Mouse (Mus musculus) left cerebral cortex, postnatal 25 days (tissue): ENCODE measurements around the gene Sh3gl3. TPM values are rescaled to one million over a fixed set of nuclear protein-coding genes. Genes with fewer than 3 reads are reported as not detected.
A peak's percentile ranks its signal among the peaks of the same experiment; 100 is the strongest.
"Not testable (repeated sequence)": the region's sequence is repeated elsewhere in the genome, so short reads cannot be mapped to it uniquely, and the experiment has no call there.

Experiments
- DNase-seq, 2 experiments: peaks; one replicate each; pipeline ENCODE4 v3.0.0; 2022; ENCODE audit warnings: low spot score in 2 of 2, mixed read lengths in 1 of 2
- intact Hi-C: fragments of 180-260 bp; cut with DNase I; formaldehyde crosslinking; loops from one replicate; pipeline ENCODE4 v1.15.1; 2025
- total RNA-seq, 2 experiments: library from RNA; stranded (reverse); gene quantifications; 2 replicates each; pipeline ENCODE4 v1.2.3; 2021

Sh3gl3 gene
- total RNA-seq, 2 experiments from 2014 or later, result 50.8 to 58.9 TPM

DNA sequence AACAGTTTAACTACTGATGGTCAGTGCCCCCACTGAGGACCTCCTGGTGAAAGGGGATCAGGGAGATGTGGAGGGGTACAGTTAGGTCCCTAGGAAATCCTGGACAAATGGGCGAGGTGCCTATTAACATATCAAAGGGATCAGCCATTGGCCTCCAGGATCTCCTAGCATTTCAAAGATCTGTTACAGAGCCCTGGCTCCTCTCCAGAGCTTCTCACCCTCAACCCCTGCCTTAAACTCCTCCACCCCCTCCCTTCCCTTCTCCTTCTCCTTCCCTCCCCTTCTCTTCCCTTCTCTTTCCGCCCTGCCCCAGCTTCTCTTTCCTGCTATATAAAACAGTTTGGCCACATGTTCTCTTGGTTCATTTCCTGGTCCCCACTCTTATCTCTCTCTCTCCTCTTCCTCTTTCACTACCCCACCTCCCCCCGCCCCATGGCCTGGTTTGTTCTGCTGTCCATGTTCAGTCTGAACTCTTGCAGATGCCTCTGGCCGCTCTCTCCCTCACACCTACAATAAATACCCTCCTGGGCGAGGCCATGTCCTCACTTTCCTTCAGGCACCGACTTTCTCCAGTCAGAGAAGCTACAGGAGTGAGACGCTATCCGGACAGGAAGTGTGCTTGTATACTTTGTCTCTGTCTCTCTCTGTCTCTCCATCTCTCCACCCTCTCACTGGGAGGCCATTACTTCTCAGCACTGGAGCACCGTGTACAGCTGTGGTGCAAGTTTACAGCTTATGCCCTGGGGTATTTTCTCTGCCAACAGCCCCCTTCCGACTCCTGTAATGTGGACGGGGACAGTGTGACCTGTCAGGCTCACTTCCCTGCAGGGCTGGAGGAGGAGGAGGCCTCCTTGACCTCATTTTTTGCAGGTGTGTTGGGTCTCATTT, 60.6 kb downstream of the Sh3gl3 start:
- intact Hi-C loops, result no loop called here
- no peak for DNase-seq

GRCm38 (mm10) chr7:82234898-82235290, 61.3 kb downstream of the Sh3gl3 start:
- intact Hi-C loops, result no loop called here
- no peak for DNase-seq

GRCm38 (mm10) chr7:82235486-82235885, 61.8 kb downstream of the Sh3gl3 start:
- no peak for DNase-seq
- intact Hi-C loops, result no loop called here

- intact Hi-C loops, result no loop called here
These were observed 62.7 kb downstream of the Sh3gl3 start for GRCm38 (mm10) chr7:82236152-82236898.

DNA sequence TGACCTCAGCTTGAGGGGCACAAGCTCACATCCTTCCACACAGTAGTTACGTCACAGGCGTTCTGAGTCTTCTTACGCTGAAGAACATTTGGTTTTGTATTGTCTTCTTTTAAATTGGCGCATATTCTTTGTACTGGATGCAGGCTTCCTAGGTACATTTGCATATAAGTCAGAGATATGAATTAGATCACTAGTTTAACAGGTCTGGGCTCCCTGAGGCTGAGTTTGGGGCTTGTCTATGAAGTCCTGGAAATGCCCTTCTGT, 63.2 kb downstream of the Sh3gl3 start:
- DNase-seq, result no peak

More at GRCm38 (mm10) chr7:82236152-82236898, 62.7 kb downstream of the Sh3gl3 start:
- no peak for DNase-seq

DNA sequence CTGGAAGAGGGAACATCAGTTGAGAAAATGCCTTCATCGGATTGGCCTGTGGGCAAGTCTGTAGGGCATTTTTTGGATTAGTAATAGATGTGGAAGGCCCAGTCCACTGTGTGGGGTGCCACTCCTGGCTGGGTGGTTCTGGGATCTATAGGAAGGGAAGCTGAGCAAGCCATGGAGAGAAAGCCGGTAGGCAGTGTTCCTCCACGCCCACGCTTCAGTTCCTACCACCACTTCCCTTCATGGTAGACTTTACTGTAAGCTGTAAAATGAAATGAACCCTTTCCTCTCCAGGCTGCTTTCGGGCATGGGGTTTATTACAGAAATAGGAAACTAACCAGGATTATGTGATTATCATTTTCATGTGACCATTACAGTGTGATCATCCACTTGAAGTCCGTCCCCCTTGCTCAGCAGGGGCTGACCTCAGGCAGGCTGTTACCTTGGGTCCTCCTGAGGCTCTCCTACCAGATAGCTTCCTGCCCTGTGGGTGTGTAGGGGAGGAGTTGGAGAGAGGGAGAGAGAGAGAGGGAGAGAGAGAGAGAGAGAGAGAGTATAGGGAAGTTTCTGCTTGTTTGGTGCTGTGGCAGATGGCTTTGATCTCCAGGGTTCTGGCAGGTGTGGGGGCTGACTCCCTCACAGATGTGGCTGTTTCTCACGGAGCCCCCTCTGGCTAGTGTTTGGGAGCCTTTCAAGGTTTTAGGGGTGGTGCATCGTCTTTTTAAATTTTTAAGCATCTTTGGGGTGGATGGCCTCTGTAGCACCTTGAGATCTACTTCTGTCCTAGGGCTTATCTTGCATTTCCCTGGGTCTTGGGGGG, 67.0 kb downstream of the Sh3gl3 start:
- intact Hi-C loops, result no loop called here
- no peak for DNase-seq

More for the DNA sequence above, 63.2 kb downstream of the Sh3gl3 start:
- intact Hi-C loops, result no loop called here

GRCm38 (mm10) chr7:82244701-82245100, 71.1 kb downstream of the Sh3gl3 start:
- peak in 1 of 2 experiments; percentile 62 for DNase-seq

GRCm38 (mm10) chr7:82248953-82249695, 75.5 kb downstream of the Sh3gl3 start:
- peak; percentile 44 to 52 for DNase-seq
- intact Hi-C loops, result no loop called here

More at GRCm38 (mm10) chr7:82244701-82245100, 71.1 kb downstream of the Sh3gl3 start:
- intact Hi-C loops, result no loop called here

- no peak for DNase-seq
- intact Hi-C loops, result no loop called here
These were observed 79.7 kb downstream of the Sh3gl3 start for GRCm38 (mm10) chr7:82253309-82253708.

GRCm38 (mm10) chr7:82256936-82257335, 83.3 kb downstream of the Sh3gl3 start:
- intact Hi-C loops, result loop anchor here (5.0 kb wide), 1 partner anchor 80 kb away; no protein-coding TSS in a partner anchor
- DNase-seq, result no peak

- DNase-seq, result no peak
- intact Hi-C loops, result loop anchor here (5.0 kb wide), 1 partner anchor 80 kb away; no protein-coding TSS in a partner anchor
These were observed 83.9 kb downstream of the Sh3gl3 start for GRCm38 (mm10) chr7:82257530-82257929.

GRCm38 (mm10) chr7:82260210-82260609, 86.6 kb downstream of the Sh3gl3 start:
- intact Hi-C loops, result no loop called here
- DNase-seq, result no peak

GRCm38 (mm10) chr7:82263141-82263540, 89.5 kb downstream of the Sh3gl3 start:
- DNase-seq, result peak; percentile 70 to 74
- intact Hi-C loops, result loop anchor here (1.0 to 2.0 kb wide), 2 partner anchors 142 to 302 kb away; no protein-coding TSS in a partner anchor

GRCm38 (mm10) chr7:82264119-82264518, 90.5 kb downstream of the Sh3gl3 start:
- DNase-seq, result no peak
- intact Hi-C loops, result no loop called here

DNA sequence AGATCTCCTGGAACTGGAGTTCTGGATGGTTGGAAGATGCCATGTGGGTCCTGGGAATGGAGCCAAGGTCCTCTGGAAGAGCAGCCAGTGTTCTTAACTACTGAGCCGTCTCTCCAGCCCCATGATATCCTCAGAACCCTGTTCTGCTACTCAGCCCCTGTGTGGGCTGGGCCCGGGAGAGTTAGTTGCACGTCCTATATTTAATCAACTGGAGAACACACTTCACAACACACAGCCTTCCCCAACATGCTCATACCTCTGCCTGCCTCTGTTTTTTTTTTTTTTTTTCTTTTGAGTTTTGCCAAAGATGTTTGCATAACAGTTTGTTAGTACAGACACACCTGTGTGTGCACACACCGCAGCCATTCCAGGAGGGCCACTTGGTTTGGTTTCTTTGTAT, 91.7 kb downstream of the Sh3gl3 start:
- intact Hi-C loops, result no loop called here
- no peak for DNase-seq

- intact Hi-C loops, result no loop called here
- no peak for DNase-seq
These were observed 96.3 kb downstream of the Sh3gl3 start for GRCm38 (mm10) chr7:82269948-82270347.

- DNase-seq, result no peak
- intact Hi-C loops, result no loop called here
These were observed 98.1 kb downstream of the Sh3gl3 start for GRCm38 (mm10) chr7:82271742-82272141.

DNA sequence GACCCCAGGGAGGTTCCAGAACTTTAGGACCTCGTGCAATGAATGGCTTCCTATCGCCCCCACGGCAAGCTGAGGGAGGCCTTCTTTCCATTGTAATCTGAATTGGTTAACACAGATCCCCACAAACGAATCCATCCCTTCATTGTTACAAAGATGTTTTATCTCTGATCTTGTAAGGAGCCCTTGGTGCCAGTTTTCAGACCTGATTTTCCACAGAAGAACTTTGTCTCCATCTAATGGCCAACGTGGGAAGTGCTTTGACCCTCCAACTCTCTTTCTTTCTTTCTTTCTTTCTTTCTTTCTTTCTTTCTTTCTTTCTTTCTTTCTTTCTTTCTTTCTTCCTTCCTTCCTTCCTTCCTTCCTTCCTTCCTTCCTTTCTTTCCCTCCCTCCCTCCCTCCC, 99.2 kb downstream of the Sh3gl3 start:
- intact Hi-C loops, result not testable (repeated sequence)
- peak in 1 of 2 experiments; percentile 57 for DNase-seq
